Mouse (Mus musculus): Measurements from ENCODE around the gene Nr1i3.
"Not testable (repeated sequence)": the region's sequence is repeated elsewhere in the genome, so short reads cannot be mapped to it uniquely, and the experiment has no call there.

The Nr1i3 gene

DNA sequence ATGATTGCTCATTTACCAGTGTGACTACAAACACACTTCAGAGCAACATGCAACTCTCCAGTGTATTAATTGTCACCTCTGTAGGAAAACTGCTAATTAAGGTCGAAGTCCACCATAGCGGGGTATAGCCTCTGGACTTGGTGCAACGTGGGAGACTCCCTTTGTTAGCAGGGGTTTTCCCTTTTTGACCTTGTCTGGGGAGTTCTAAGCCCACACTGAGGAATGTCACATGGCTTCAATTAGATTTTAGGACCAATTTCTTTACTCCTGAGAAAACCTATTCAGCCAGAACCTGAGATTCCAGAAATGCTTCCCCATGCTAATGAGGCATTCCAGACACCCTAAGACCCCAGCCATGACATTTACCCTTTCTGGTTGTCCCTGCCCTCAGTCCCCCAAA, 16.4 kb downstream of the Nr1i3 start:
- no peak for DNase-seq (ENCODE audit: low spot score in 2 of 2)

DNA sequence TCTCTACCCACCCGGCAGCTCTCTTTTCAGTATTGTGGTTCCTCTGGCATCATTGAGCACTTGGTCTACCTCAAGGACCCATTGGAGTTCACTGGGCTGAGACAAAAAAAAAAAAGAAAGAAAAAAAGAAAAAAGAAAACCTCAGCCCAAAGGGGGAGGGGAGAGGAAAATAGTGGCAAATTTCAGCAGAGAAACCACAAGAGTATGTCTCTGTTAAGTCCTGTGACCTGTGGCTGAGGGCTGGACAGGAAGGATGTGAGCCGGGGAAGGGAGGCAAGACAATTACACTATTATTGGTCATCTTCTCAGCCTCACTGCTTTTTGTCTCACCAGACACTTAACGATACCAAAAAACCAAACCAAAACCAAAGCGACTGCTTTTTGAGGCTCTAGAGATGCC, 18.1 kb downstream of the Nr1i3 start:
- DNase-seq (ENCODE audit: low spot score in 2 of 2): peak; percentile 63 to 82

DNA sequence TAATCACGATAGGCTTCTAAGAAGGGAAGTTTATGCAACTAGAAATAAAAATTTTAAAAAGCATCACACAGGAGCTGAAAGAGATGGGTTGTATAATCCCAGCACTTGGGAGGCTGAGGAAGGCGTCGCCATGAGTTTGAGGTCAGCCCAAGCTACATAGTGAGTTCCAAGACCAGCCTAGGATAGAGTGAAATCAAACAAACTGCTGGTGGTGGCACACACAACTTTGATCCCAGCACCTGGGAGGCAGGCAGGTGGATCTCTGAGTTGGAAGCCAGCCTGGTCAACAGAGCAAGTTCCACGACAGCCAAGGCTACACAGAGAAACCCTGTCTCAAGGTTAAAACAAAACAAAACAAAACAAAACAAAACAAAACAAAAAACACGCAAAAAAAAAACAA, 18.6 kb downstream of the Nr1i3 start:
- DNase-seq (ENCODE audit: low spot score in 2 of 2): no peak

DNA sequence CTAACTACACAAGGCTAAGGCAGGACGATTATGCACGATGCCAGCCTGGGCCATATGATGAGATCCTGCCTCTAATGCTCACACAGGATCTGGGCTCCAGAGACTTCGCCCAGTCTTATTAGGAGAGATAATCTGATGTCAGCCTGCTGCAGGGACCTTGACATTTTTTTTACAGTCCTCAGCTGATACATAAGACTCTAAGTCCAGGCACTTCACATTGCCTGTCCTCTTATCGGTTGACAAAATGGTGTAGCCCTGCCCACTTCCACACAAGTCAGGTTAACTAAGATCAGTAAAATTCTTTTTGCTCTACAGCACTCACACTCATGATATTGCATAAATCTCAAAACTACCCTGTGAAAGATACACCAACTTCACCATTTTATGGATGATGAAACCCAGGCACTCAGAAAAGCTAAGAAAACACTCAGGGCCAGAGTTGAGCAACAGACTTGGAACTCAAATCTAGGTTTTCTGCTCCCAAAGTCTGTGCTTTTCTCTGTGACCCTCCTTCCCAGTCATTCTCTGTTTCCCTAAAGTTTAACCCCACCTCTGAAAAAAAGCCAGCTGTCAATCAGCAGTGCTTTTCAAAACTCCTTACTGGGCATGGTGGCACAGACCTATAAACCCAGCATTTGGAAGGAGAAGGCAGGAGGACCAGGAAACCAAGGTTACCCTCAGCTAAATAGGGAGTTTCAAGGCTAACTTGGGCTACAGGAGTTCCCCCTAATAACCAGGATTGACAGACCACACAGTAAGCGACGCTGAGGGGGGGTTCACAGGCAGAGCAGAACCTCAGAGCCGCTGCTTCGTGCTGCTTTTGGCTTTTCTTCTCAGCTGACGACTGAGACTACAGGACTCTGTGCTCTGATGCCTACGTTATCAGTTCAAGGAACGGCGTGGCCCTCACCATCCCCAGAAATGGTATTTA, 19.3 kb downstream of the Nr1i3 start:
- no peak for DNase-seq (ENCODE audit: low spot score in 2 of 2)

DNA sequence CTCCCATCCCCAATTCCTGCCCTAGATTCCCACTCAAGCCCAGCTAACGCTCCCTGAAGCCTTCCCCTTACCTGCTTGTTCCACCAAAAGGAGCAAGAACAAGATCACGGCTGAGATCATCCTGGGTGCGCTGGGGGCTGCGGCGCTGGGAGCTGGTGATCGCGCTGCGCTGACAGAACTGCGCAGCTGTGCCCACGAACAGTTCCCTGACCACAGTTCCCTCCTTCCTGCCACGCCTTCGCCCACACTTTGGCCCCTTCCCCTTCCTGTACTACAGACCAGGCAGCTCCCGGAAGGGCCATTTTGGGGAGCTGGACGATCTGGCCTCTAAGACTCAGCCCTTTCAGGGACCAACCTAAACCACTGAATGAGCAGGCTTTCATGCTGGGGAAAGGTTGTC, 20.4 kb downstream of the Nr1i3 start, which contains the start of gene Fcer1g:
Gene Fcer1g, minus strand, starts transcription at position 240 of the 400 bp plus-strand sequence.
- DNase-seq (ENCODE audit: low spot score in 2 of 2): peak; percentile 71 to 84

DNA sequence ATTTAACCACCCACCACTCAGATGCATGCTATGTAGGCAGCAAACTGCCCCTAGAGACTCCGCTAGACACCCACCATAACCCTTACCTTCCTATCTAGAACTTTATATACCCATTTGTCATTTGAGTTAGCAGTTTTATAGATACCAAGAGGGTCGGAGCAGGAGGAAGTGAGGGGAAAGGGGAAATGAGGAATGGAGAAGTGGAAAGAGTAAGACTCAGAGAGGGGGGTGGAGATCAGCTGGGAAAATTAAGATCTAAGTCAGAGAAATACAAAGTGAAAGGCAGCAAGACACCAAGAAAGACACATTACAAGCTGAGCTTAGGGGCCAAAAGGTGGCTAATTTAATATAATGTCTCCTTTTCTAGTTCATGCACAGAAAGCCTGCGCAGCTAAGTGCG, 20.8 kb downstream of the Nr1i3 start:
- DNase-seq (ENCODE audit: low spot score in 2 of 2): no peak

DNA sequence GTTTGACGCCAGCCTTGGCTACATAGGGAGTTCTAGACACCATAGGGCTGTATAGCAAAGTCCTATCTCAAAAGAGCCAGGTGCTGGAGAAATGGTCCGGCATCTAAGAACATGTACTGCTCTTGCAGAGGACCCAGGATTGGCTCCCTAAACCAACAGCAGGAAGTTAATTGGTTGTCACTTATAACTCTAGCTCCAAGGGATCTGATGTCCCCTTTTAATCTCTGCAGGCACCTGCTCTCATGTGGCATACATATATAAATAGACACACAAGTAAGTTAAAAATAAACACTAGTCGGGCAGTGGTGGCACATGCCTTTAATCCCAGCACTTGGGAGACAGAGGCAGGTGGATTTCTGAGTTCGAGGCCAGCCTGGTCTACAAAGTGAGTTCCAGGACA, 22.0 kb downstream of the Nr1i3 start:
- no peak for DNase-seq (ENCODE audit: low spot score in 2 of 2)

DNA sequence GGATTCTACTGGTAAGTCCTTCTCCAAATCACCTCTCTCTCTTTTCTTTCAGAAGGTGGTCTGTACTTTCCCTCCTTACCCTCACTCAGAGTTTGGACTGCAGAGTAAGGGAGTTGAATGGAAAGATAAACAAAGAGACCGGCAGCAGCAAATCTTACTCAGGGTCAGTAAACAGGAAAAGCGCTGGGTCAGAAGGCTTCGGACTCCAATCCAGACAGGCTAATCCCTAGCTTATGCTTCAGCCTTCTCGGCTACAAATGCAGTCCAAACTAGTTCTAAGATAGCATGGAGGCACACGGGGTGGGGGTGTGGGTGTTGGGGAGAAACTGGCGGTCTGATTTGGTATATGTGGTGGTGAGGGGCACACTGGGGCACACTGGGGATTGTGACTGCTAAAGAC, 23.7 kb downstream of the Nr1i3 start:
- no peak for DNase-seq (ENCODE audit: low spot score in 2 of 2)

DNA sequence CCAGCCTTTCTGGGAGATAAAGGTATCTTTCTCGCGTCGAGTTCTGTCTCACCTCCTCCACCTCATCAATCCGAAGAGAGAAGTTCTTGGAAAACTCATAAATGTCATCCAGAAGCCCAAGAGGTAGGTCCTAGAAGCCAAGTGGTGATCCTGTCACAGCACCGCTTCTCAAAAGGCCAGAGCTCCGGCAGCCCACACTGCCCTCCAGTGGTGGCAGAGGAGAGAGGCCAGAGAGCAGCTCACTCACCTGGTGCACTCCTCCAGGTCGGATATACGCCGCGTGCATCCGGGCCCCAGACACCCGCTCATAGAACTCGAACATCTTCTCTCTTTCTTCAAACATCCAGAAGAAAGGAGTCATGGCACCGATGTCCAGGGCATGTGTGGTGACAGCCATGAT, 24.7 kb downstream of the Nr1i3 start:
- DNase-seq (ENCODE audit: low spot score in 2 of 2): peak; percentile 63 to 69

DNA sequence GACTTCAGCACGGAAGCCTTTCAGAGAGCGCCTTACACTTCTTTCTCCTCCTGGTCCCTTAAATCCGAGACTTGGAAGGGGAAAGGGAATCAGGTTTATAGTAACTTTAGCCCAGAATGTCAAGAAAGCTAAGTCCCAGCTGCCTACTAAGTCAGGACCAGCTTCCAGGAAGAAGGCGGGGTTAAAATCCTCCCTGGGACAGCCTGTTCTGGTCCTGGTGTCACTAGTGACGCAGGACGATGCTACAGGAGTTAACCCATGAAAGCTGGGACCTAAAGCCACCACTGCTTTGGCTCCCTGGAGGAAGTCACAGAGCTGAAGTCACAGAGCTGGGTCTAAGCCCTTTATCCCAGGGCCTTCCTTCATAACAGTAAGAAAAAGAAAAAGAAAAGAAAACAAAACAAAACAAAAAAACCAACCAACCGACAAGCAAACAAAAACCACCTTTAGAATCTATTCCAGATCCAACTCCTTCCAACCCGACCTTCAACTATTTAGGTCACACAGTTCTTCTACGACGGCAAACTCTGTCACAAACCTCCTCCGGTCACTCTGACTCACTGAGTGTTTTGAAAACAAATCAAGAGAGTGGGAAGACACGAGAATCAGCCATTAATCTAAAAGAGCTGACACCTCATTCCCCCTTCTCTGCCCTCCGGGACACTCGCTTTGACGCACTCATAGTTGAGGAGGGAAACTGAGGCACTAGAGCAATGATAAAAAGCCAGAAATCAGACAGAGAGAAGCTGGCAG, 26.4 kb downstream of the Nr1i3 start:
- DNase-seq (ENCODE audit: low spot score in 2 of 2): no peak

DNA sequence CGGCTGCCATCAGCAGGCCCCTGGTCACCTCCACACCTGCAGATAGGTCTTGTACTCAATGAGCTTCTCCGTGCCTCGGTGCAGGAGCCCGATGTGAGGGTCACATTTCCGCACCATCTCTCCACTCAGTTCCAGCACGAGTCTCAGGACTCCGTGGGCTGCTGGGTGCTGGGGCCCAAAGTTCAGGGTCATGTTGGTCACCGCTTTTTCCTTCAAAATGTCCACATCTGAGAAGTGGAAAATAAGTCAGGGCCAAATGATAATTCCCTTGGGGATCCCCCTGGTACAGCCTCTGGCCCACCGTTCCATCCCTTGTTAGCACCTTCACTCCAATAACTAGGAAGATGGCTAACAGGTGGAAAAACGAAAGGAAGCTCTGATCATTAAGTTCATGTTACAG, 27.1 kb downstream of the Nr1i3 start:
- no peak for DNase-seq (ENCODE audit: low spot score in 2 of 2)

DNA sequence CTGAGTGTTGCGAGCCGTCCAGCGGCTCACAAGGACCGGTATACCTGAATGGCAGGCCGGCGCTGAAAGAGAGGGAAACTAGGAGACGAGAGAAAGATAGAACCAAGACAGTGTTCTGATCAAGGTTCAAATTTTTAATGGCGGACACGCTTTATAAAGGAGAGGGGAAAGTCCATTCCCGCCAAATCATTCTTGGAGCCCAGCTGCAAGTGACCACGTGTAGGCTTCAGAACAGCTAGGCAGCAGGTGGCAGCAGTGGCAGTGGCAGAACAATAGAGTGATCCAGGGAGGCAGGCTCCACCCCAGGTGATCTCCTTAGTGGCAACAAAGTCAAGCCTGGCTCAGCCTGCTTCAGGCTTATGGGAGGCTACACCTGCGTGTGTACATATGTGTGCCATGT, 28.2 kb downstream of the Nr1i3 start:
- DNase-seq (ENCODE audit: low spot score in 2 of 2): not testable (repeated sequence)

DNA sequence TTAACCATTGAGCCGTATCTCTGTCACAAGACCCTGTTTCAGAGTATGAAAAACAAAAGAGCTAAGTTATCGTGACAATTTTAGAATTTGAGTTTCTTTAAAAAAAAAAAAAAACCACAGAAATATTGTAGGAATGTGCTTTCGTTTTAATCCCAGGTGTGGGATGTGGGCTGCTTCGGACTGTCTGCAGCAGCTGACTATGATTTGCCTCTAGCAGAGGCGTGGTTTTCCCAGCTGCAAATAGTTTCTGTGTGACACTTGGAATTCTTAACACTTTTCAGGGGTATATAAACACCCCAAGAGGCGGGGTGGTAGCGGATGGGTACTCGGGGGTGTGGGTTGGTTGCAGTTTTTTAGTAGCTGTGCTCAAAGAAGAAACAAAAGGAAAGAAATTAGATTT, 31.6 kb downstream of the Nr1i3 start:
- no peak for DNase-seq (ENCODE audit: low spot score in 2 of 2)

DNA sequence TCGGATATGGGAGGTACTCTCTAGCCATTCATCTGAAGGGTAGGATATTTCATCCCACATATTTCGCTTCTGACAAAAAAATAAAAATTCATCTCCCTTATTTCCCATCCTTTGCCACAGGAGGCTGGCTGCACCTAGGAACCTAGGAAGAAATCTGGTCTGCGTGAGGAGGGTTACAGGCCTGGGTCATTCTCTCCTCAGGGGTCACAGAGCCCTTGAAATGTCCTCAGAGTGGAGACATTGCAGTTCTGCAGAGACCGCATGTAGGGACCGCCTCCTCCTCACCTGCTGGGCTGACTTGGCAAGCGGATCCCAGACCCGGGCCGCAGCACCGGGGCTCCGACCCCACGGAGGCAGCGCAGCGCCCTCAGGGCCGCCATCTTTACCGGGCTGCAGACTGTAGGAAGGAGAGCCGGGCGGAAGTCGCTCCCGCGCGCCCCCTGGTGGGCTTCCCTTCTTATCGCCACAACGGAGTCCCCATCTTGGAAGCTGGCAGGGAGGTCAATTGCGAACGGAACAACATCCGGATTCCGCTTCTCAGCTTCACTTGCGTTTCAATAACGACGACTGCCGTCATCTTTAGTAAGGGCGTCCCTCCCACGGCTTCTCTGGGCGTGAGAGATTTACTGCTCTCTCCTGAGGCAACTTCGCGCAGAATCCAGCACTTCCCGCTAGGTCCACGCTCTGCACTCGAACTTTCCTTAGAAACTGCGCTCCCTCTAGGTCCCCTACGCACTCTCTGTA, 33.1 kb downstream of the Nr1i3 start:
- peak; percentile 95 to 97 for DNase-seq (ENCODE audit: low spot score in 2 of 2)

DNA sequence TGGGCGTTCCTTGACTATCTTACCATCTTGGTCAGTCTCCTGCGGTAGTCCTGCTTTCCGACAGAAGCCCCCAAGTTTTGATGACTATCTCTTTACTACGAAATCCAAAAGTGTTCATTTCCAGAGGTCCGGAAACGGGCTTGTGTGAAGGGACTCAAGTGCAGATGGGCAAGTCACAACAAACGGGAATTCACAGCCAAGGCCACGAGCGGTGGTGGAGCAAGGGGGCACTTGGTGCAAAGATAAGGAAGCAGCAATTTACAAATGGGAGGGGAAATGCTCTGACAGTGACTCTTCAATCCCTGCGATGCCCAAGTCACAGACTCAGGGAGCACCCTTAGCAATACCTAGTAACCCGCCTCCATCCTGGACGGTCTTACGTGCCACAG, 33.7 kb downstream of the Nr1i3 start:
- no peak for DNase-seq (ENCODE audit: low spot score in 2 of 2)

DNA sequence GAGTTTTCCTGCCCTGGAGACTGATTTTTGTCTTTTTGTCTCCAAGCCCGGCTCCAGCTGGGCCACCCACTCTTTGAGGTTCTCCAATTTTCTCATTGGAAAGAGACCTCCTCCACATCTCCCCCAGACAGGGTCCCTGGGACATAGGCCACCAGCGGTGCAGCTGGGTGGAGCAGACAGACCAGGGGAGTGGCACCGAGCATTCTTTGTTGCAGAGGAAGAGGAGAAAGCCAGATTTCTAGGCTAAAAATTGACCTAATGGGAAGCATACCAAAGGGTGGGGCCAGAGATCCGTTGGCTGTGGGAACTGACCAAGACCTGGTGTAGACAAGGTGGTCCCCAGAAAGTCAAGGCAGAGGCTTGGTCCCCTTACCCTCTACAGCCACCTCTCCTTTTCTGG, 34.1 kb downstream of the Nr1i3 start:
- DNase-seq (ENCODE audit: low spot score in 2 of 2): no peak

DNA sequence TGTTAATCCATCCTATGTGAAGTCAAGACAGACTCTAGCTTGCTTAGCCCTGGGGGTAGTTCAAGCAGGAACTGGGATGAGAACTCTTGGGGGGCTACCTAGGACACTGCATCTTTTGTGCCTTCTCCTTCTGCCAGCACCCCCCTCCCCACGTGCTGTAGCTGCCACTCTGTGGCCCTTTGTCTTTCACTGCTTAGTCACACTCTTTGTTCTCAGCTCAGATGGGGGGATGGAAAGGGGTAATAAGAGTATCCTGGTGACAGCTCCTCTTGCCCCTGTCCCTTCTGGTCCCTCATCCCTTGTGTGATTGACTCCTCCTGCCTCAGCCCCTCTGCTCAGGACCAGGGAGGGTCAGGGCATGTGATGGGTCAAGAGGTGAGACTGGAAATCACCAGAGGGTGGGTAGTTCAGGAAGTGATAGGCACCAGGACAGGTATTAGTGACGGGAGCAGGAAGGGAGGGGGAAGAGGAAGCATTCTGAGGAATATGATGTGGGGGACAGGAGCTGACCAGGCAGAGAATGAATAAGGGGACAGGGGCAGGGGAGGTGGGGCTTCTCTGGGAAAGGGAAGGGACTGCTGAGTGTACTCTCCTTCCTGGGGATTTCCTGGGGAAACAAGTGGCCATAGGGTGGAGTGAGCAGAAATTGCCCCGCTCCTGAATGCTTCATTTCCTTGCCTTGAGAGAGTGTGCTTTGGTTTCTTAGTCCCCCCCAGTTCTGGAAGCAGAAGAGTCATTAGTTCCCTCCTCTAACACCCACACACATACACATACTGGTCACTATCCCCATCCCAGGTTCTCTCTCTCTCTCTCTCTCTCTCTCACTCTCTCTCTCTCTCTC, 34.8 kb downstream of the Nr1i3 start:
- DNase-seq (ENCODE audit: low spot score in 2 of 2): no peak

DNA sequence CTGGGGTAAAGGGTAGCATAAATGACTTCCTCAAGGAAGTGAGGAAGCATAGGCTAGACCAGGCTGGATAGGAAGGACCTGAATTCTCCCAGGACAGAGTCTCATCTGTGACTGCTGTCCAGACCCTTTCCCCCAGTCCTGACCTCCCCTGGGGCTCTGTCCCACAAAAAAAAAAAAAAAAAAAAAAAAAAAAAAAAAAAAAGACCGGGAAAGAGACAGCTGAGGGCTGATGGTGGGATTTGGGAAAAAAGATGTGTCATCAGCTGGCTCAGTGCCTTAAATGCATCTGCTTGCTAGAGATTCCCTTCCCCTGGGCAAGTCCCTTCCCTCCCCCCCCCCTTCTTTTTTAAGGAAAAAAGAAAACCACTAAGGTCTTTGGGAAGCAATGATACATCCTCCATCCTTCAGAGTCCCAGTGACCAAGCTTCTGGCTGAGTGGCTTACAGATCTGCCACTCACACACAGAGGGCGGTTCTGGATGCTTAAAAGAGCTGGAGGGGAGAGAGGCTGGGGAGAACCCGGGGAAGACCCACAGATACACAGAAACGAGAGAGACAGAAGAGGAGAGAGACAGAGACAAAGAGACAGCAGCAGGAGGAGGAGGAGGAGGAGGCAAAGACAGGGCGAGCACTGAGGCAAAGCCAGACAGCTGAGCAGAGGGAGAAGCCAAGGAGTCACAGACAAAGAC, 36.3 kb downstream of the Nr1i3 start, which contains the start of gene Adamts4:
Gene Adamts4, plus strand, starts transcription at position 509 of the 688 bp plus-strand sequence.
- no peak for DNase-seq (ENCODE audit: low spot score in 2 of 2)

DNA sequence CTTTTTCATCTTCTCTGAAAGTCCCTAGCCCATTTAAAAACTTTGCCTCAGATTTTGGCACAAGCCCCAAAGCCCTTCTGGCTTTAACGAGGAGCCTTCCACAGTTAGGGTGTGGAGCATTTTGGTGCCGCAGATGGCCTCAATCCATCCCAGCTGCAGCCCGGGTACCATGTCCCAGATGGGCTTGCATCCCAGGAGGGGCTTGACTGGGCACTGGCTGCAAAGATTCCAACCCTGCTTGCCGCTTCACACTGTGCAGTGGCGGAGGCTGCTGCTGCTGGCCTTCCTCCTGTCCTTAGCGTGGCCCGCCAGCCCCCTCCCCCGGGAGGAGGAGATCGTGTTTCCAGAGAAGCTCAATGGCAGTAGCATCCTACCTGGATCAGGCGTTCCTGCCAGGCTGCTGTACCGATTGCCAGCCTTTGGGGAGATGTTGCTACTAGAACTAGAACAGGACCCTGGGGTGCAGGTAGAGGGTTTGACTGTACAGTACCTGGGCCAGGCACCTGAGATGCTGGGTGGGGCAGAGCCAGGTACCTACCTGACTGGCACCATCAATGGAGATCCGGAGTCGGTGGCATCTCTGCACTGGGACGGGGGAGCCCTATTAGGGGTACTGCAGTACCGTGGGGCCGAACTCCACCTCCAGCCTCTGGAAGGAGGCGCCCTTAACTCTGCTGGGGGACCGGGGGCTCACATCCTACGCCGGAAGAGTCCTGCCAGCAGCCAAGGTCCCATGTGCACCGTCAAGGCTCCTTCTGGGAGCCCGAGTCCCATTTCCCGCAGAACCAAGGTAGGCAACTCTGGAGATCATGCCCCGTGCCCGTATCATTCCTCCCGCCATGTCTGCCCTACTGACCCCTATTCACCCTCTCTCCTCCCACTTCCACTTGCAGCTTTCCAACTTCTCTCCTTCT, 37.2 kb downstream of the Nr1i3 start, which contains the start of gene Ndufs2:
Gene Ndufs2, minus strand, starts transcription at position 709 of the 914 bp plus-strand sequence.
- DNase-seq (ENCODE audit: low spot score in 2 of 2): no peak

All from natural killer cell, adult 2 months (primary cell).